Mouse (Mus musculus) midbrain, embryonic 10.5 days (tissue): ENCODE results near the gene Lrrc8b. TPM values are rescaled to one million over a fixed set of nuclear protein-coding genes. Genes with fewer than 3 reads are reported as not detected.
A peak's percentile ranks its signal among the peaks of the same experiment; 100 is the strongest.

Experiments
- DNase-seq: peaks from one replicate; pipeline ENCODE4 v3.0.0-alpha.2; 2017; ENCODE audit warnings: low spot score
- H3K27ac ChIP-seq: fragments of 300-500 bp; sonication (generic); replicated peaks from 2 replicates; pipeline ENCODE4 v1.5.1; 2016; ENCODE audit warnings: mild to moderate bottlenecking
- H3K27me3 ChIP-seq: fragments of 300-500 bp; sonication (generic); 2 replicates; pipeline ENCODE4 v1.6.1; 2016; ENCODE audit warnings: low read depth, mild to moderate bottlenecking; ENCODE audit not compliant: poor library complexity, severe bottlenecking
- H3K36me3 ChIP-seq: fragments of 300-500 bp; sonication (generic); 2 replicates; pipeline ENCODE4 v1.6.1; 2016; ENCODE audit warnings: mild to moderate bottlenecking, moderate library complexity
- H3K4me1 ChIP-seq: fragments of 300-500 bp; sonication (generic); 2 replicates; pipeline ENCODE4 v1.6.1; 2016
- H3K4me3 ChIP-seq: fragments of 300-500 bp; sonication (generic); 2 replicates; pipeline ENCODE4 v1.5.1; 2016; ENCODE audit warnings: mild to moderate bottlenecking, moderate library complexity
- H3K9me3 ChIP-seq: fragments of 300-500 bp; sonication (generic); replicated peaks from 2 replicates; pipeline ENCODE4 v1.6.1; 2016; ENCODE audit warnings: mild to moderate bottlenecking
- whole genome bisulfite sequencing: fragments of 180-500 bp; shearing (Covaris S2); methylation state at CpG from one replicate; pipeline ENCODE4 v1.1.7; 2016; 5-methylcytosine and 5-hydroxymethylcytosine counted together
- polyA plus RNA-seq: library from polyadenylated mRNA; unstranded; fragments of >200 nt; fragmentation: Nextera tagmentation; extraction: Ambion mirVana; gene quantifications from 2 replicates; pipeline ENCODE4 v1.2.1, GENCODE M21; 2016

Lrrc8b gene
- polyA plus RNA-seq, 1 experiment from 2014 or later = 6.9 TPM

DNA sequence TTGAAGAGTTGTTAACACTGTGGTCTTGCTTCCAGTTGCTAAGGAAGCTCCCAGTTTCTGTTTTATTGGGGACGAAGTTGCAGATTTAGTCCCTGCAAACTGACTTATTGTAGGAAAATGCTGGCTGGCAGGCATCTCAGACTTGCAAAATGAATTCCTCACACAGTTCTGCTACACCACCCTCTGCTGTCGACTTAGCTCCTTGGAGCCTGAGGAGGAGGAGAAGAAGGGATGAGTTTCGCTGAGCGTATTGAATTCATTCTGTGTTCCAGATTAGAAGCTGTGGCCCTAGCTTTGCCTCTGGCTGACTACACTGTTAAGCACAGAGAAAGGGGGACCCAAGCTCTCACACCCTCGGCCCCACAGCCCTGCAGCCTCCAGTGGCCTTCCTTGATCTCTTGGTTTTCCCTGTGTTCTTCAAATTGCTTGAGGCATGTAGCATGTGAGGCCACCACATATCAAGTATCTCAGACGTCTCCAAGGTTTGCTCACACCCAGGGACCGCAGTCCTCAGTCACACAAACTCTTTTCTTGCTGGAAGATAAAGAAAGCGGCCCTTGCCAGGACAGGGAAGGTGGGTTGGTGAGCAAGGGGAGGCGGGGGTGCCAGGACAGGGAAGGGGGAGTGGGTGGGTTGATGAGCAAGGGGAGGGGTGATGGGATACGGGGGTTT is 78.8 kb downstream of the Lrrc8b start:
- no peaks in the 10 kb centered on the region for H3K9me3 ChIP-seq
- H3K4me1 ChIP-seq = peaks cover 69% of the 10 kb centered on the region
- peaks cover 5% of the 10 kb centered on the region; the same call in 1 of the 2 replicates for H3K36me3 ChIP-seq
- peaks cover 41% of the 10 kb centered on the region for H3K27me3 ChIP-seq
- H3K4me3 ChIP-seq = peak overlapping the region; percentile 43
- peak; percentile 47 for DNase-seq
- WGBS = 26% methylated on average over 10 of the region's 10 CpGs
- peak overlapping the region; percentile 76 for H3K27ac ChIP-seq

DNA sequence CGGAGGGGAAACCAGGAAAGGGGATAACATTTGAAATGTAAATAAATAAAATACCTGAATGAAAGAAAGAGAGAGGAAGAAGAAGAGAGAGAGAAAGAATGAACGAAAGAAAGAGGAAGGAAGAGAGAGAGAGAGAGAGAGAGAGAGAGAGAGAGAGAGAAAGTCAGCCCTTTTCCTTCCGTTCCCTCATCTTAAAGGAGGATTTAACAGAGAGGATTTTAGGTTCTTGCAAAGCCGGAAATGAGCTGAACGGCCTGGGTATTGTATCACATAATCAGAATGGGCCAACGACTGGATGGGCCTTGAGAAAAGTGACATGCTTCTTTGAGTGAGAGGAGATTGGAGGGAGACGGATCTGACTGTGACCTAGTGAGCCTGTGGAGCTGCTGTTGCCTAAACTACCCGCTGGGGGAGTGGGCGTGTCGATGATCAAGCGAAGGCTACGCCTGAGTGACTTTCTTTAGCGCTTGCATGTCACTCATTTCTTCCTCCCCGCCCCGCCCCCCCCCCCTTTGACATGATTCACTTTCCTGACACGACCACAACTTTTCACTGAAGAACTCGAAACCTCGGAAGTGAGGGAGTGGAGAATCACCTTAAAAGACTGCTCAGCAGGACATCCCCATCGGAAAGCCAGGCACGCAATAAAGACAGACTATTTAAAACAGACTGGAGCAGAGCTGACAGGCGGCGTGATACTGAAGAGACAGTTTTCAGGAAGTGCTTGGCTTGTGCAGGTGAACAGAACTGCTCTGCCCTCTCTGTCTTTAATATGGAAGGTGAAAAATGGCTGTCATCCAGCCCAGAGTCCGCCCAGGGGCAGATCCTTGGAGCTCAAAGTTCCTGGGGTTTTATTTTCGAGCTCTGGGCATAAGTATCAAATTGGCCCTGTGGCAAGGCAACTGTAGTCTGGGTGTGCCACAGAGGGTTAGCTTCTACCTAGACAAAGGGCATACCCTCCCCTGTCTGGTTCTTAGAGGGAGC is 79.6 kb downstream of the Lrrc8b start:
- Histone ChIP-seq H3K27ac (peak overlapping the region; percentile 76), H3K9me3 (no peaks in the 10 kb centered on the region), H3K27me3 (peaks cover 41% of the 10 kb centered on the region), H3K4me3 (peak overlapping the region; percentile 43), H3K36me3 (peaks cover 5% of the 10 kb centered on the region; the same call in 1 of the 2 replicates), H3K4me1 (peaks cover 75% of the 10 kb centered on the region)
- 5% methylated on average over 24 of the region's 24 CpGs for WGBS
- DNase-seq = peak; percentile 88

DNA sequence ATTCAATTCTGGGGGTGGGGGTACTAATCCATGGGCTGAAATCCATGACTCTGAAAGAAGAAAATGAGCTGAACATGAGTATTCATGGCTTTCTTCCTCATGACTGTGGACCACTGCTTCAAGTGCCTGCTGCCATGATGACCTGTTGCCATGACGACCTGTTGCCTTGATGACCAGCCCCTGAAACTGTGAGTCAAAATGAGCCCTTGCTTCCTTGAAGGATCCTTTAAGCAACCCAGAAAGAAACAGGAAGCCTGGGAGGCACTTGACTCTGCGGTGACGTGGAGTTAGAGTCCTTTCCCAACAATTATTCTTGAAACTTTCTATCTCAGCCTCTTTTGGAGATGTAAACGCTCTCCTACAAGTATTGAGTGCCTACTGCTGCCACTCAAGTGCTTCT is 80.6 kb downstream of the Lrrc8b start:
- H3K4me1 ChIP-seq = peaks cover 84% of the 10 kb centered on the region

DNA sequence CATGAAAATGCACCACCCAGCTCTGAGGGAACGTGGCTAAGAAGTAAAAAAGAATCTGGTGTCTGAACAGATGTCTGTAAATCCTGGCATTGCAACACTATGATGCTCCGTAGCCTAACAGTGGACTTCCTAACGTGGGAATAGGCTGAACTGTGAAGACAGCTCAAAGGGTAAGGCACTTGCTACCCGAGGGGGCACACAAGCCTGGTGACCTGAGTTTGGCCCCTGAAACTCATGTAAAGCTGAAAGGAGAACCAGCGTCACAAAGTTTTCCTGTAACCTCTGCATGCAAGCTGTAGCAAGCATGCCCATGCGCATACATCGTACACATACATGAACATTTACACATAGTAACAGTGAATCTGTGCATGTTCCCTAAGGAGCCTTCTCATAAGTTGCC is 81.0 kb downstream of the Lrrc8b start:
- WGBS = 85% methylated on average over 7 of the region's 7 CpGs
- DNase-seq = no peak
- H3K4me3 ChIP-seq = no peak overlapping the region
- peaks cover 41% of the 10 kb centered on the region for H3K27me3 ChIP-seq
- H3K36me3 ChIP-seq = no peaks in the 10 kb centered on the region
- H3K4me1 ChIP-seq = peaks cover 85% of the 10 kb centered on the region
- H3K9me3 ChIP-seq = no peaks in the 10 kb centered on the region
- 0 out of 2 replicates have a peak overlapping the region, but pooled peaks have one; percentile 20 for H3K27ac ChIP-seq

More for the DNA sequence above, 80.6 kb downstream of the Lrrc8b start:
- 79% methylated on average over 4 of the region's 4 CpGs for WGBS
- no peak overlapping the region for H3K27ac ChIP-seq
- peaks cover 41% of the 10 kb centered on the region for H3K27me3 ChIP-seq
- peak; percentile 51 for DNase-seq
- H3K4me3 ChIP-seq = no peak overlapping the region
- no peaks in the 10 kb centered on the region; the same call in 1 of the 2 replicates for H3K36me3 ChIP-seq
- H3K9me3 ChIP-seq = no peaks in the 10 kb centered on the region

DNA sequence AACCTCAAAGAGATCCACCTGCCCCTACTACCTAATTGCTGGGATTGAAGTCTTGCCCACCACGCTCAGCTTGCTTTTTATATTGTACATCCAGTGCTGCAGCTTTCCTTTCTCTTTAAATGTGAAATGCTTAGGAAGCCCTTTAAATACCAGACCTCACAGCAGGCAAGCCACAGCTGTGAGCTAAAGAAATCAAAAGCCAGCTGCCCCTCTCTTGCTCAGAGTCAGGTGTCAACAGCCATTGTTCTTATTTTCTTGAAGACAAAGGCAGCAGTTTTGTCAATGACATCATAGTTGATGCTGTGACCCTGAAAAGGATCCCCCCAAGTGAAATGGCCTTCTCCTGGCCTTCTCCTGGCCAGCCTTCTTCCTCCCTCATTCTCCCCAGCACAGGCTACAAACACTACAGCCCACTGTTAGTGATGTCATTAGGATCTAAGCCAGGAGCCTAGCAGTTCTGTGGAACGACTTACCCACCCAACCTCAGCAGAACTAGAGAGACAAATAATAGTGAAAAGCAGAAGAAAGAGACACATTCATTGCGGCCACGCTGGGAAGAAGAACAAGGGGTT is 82.9 kb downstream of the Lrrc8b start:
- H3K4me3 ChIP-seq = no peak overlapping the region
- H3K27ac ChIP-seq = peak overlapping the region; percentile 61
- peaks cover 6% of the 10 kb centered on the region for H3K9me3 ChIP-seq
- H3K36me3 ChIP-seq = peaks cover 3% of the 10 kb centered on the region; the same call in 1 of the 2 replicates
- peaks cover 31% of the 10 kb centered on the region for H3K27me3 ChIP-seq
- 58% methylated on average over 4 of the region's 4 CpGs for WGBS
- DNase-seq = no peak
- H3K4me1 ChIP-seq = peaks cover 66% of the 10 kb centered on the region

DNA sequence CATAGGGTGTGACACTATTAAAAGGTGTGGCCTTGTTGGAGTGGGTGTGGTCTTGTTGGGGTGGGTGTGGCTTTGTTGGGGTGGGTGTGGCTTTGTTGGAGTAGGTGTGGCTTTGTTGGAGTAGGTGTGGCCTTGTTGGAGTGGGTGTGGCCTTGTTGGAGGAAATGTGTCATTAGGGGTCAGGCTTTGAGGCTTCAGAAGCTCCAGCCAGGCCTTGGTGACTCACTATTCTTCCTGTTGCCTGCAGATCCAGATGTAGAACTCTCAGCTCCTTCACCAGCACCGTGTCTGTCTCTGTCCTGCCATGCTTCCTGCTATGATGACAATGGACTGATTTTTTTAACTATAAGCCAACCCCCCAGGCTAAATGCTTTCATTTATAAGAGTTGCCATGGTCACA is 83.8 kb downstream of the Lrrc8b start:
- Histone ChIP-seq H3K4me1 (peaks cover 57% of the 10 kb centered on the region), H3K27ac (no peak overlapping the region), H3K9me3 (peaks cover 7% of the 10 kb centered on the region), H3K36me3 (peaks cover 3% of the 10 kb centered on the region; the same call in 1 of the 2 replicates), H3K4me3 (no peak overlapping the region), H3K27me3 (peaks cover 22% of the 10 kb centered on the region; the same call in 1 of the 2 replicates)
- no peak for DNase-seq
- 71% methylated on average over 1 of the region's 1 CpGs for WGBS

DNA sequence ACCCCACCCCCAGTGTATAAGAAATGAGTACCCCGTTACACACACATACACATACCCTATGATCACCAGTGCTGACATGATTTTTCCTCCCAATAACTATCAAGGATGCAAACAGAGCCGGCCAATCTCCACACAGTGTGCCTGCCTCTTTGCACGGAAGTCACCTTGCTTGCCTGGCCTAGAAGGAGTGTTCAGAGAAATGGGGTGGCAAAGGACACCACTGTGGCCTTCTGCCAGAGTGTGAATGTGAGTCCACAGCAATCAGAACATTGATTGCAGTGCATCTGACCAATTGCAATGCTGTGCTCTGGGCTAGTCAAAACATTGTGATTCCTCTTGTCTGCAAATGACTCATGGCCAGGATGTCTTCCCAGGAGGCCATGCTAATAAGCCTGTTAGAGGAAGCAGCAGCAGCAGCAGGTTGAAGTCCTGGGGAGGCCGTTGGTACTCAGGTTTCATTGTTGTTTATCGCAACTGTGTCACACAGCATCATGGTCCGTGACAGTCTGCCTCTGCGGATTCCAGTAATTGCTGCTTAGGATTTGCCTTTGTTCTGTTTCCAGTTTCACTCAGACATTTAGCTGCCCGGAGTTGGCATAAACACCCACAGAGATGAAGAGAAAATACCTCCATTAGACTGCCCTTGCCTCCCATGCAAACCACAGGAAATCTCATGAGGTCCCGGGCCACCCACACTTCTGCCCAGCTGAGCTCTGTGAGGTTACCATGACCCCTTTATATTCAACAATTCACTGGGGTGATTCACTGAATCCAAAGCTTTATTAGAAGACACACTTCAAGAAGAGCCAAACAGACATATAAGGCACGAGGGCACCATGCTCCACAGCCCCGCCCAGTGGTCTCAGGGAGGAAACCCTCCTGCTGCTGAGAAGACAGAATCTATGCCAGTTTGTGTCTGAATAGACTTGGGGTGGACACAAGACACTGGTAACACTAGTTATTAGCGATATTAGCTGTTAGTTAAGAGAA is 84.9 kb downstream of the Lrrc8b start:
- Histone ChIP-seq H3K4me3 (no peak overlapping the region), H3K27me3 (peaks cover 19% of the 10 kb centered on the region; the same call in 1 of the 2 replicates), H3K4me1 (peaks cover 47% of the 10 kb centered on the region), H3K27ac (0 out of 2 replicates have a peak overlapping the region, but pooled peaks have one; percentile 42), H3K9me3 (peaks cover 7% of the 10 kb centered on the region), H3K36me3 (peaks cover 3% of the 10 kb centered on the region; the same call in 1 of the 2 replicates)
- DNase-seq = peak; percentile 31
- 51% methylated on average over 12 of the region's 12 CpGs for WGBS

DNA sequence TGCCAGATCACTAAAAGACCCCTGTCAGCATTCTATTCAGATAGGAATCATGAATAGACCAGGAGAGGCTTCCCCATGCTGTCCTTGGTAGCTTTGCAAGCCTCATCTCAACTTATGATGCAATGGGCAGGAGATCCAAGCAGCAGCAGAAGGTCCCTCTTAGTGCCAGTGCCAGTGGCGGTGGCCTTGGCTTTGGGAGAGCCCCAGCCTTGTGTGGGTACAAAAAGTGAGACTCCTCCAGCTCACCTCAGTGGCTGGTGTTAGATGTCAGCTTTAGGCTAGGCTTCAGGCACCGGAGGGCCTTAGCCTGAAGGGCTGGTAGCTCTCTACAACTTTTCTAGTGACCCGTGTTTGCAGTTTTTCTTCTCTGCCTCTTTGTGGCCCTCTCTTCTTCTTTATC is 85.6 kb downstream of the Lrrc8b start:
- H3K4me3 ChIP-seq = no peak overlapping the region
- no peak for DNase-seq
- peaks cover 7% of the 10 kb centered on the region for H3K9me3 ChIP-seq
- no peak overlapping the region for H3K27ac ChIP-seq
- peaks cover 19% of the 10 kb centered on the region; the same call in 1 of the 2 replicates for H3K27me3 ChIP-seq
- peaks cover 3% of the 10 kb centered on the region; the same call in 1 of the 2 replicates for H3K36me3 ChIP-seq
- 82% methylated on average over 3 of the region's 3 CpGs for WGBS
- peaks cover 40% of the 10 kb centered on the region for H3K4me1 ChIP-seq

DNA sequence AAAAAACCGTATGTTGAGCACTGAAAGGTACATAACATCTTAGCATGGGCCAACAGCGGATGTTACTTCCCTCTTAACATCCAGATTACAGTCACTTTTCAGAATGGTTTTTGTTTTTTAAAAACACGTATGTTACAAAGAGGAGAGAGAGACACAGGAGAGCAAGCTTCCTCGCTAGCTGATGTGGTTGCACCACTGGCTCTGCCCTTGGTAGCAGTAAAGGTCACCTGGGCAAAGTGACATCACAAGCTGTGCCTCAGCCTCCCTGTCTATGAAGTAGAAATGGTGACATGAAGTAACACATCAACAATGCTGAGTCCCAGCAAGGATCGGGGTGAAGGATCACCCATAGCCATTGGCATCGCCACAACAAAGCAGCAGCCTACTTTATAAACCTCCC is 93.2 kb downstream of the Lrrc8b start:
- H3K4me1 ChIP-seq = no peaks in the 10 kb centered on the region
- no peaks in the 10 kb centered on the region for H3K27me3 ChIP-seq
- H3K27ac ChIP-seq = no peak overlapping the region
- H3K36me3 ChIP-seq = no peaks in the 10 kb centered on the region
- no peak for DNase-seq
- H3K9me3 ChIP-seq = no peaks in the 10 kb centered on the region
- WGBS = 94% methylated on average over 6 of the region's 6 CpGs
- H3K4me3 ChIP-seq = no peak overlapping the region

DNA sequence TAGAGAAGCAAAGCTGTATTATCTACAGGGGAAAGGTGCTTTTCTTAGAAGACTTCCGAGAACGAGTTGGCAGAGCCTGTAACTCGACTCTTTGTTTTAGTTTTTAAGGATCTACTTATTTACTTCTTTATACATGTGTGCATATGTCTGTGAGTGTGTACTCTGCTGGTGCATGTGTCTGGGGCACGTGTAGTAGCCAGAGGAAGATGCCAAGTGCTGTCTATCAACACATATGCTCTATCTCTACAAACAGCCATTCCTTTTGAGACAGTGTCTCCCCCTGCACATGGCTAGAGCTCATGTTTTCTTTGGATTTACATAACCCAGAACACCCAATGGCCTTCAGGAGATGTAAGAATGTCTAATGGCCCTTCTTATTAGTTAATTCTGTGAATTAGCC is 96.7 kb downstream of the Lrrc8b start:
- peaks cover 7% of the 10 kb centered on the region; the same call in 1 of the 2 replicates for H3K27me3 ChIP-seq
- WGBS = 76% methylated on average over 4 of the region's 4 CpGs

DNA sequence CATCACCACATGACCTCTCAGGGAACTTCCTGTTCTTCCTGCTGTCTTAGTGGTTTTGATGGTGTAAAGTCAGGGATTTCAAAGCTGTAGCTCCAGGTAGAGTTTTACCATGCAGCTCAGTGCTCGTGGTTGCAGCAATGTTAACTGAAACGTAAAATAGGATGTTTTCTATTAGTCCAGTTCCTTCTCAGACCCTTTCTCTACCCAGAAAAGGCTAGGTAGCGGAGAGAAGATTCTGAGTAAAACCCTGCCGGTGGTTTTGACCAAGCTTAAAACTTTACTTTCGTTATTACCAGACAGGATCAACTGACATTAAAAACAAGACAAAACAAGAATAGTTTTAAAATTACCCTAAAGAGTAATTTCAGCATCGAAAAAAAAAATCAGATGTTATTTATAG is 100.0 kb downstream of the Lrrc8b start:
- no peak overlapping the region for H3K27ac ChIP-seq
- WGBS = 79% methylated on average over 6 of the region's 6 CpGs
- peaks cover 24% of the 10 kb centered on the region for H3K4me1 ChIP-seq
- H3K36me3 ChIP-seq = no peaks in the 10 kb centered on the region
- H3K27me3 ChIP-seq = peaks cover 16% of the 10 kb centered on the region
- no peaks in the 10 kb centered on the region for H3K9me3 ChIP-seq
- H3K4me3 ChIP-seq = no peak overlapping the region
- DNase-seq = no peak

More for the DNA sequence above, 96.7 kb downstream of the Lrrc8b start:
- H3K27ac ChIP-seq = no peak overlapping the region
- H3K9me3 ChIP-seq = no peaks in the 10 kb centered on the region
- H3K4me3 ChIP-seq = no peak overlapping the region
- H3K36me3 ChIP-seq = no peaks in the 10 kb centered on the region
- no peaks in the 10 kb centered on the region for H3K4me1 ChIP-seq
- no peak for DNase-seq
